Mouse (Mus musculus) liver, postnatal 0 days (tissue): ENCODE results near the gene Atxn2l.

Source experiments
- CTCF ChIP-seq: sonication (generic); IDR thresholded peaks from 2 replicates; pipeline ENCODE4 v1.5.1; 2016; ENCODE audit warnings: antibody characterized with exemption, low read depth
- EP300 ChIP-seq: IDR thresholded peaks from 2 replicates; pipeline ENCODE4 v1.6.1; 2016; ENCODE audit warnings: antibody characterized with exemption, low read depth, mild to moderate bottlenecking

- TF ChIP-seq CTCF (peak; percentile 85), EP300 (no peak)
These were observed 21.5 kb downstream of the Atxn2l start for GRCm38 (mm10) chr7:126481699-126482098.
